Mouse (Mus musculus): Measurements from ENCODE around the gene Gprin3.

- TF ChIP-seq CTCF (IDR thresholded peaks at IDR 0.05; ENCODE audit: insufficient read depth, low read length) (no peak), POLR2A (IDR thresholded peaks at IDR 0.05; ENCODE audit: borderline replicate concordance, extremely low read depth, low read depth, low read length) (no peak)
Measured at GRCm38 (mm10) chr6:59412417-59413346, 13.4 kb downstream of the Gprin3 start.
